Mouse (Mus musculus) liver, postnatal 0 days (tissue): ENCODE results near the gene Atcay. TPM values are rescaled to one million over a fixed set of nuclear protein-coding genes. Genes with fewer than 3 reads are reported as not detected.
A peak's percentile ranks its signal among the peaks of the same experiment; 100 is the strongest.

Source experiments
- ATAC-seq: fragments of 200-750 bp; cut with Nextera tagmentation; 2 replicates; pipeline ENCODE4 v1.8.0; 2017; ENCODE audit warnings: mild to moderate bottlenecking, moderate library complexity
- DNase-seq: peaks from one replicate; pipeline ENCODE4 v3.0.0-alpha.2; 2016
- H3K27ac ChIP-seq: fragments of 300-500 bp; sonication (generic); 2 replicates; pipeline ENCODE4 v1.5.1; 2014; ENCODE audit warnings: antibody characterized with exemption, moderate library complexity, mild to moderate bottlenecking, low read depth
- H3K27me3 ChIP-seq: fragments of 300-500 bp; sonication (generic); 2 replicates; pipeline ENCODE4 v1.6.1; 2014; ENCODE audit warnings: low read length, control low read depth, mixed read lengths; ENCODE audit not compliant: insufficient read depth
- H3K36me3 ChIP-seq: fragments of 300-500 bp; sonication (generic); replicated peaks from 2 replicates; pipeline ENCODE4 v1.6.1; 2014; ENCODE audit warnings: mild to moderate bottlenecking, control low read depth, low read length, moderate library complexity, mixed read lengths; ENCODE audit not compliant: insufficient read depth
- H3K4me1 ChIP-seq: fragments of 300-500 bp; sonication (generic); 2 replicates; pipeline ENCODE4 v1.6.1; 2014; ENCODE audit warnings: antibody characterized with exemption, mild to moderate bottlenecking, control low read depth; ENCODE audit not compliant: insufficient read depth
- H3K4me2 ChIP-seq: fragments of 300-500 bp; sonication (generic); 2 replicates; pipeline ENCODE4 v1.6.1; 2014; ENCODE audit warnings: low read depth, mild to moderate bottlenecking, low read length, moderate library complexity, mixed read lengths
- H3K4me3 ChIP-seq: fragments of 300-500 bp; sonication (generic); 2 replicates; pipeline ENCODE4 v1.5.1; 2014; ENCODE audit warnings: low read depth, low read length
- H3K9ac ChIP-seq: fragments of 300-500 bp; sonication (generic); replicated peaks from 2 replicates; pipeline ENCODE4 v1.6.1; 2014; ENCODE audit warnings: mild to moderate bottlenecking, moderate library complexity
- H3K9me3 ChIP-seq: fragments of 300-500 bp; sonication (generic); 2 replicates; pipeline ENCODE4 v1.6.1; 2016; ENCODE audit warnings: mild to moderate bottlenecking, control low read depth, low read length, mixed read lengths
- CTCF ChIP-seq: sonication (generic); IDR thresholded peaks from 2 replicates; pipeline ENCODE4 v1.5.1; 2016; ENCODE audit warnings: antibody characterized with exemption, low read depth
- EP300 ChIP-seq: IDR thresholded peaks from 2 replicates; pipeline ENCODE4 v1.6.1; 2016; ENCODE audit warnings: antibody characterized with exemption, low read depth, mild to moderate bottlenecking
- WGBS: fragments of 180-500 bp; shearing (Covaris S2); extraction: QIAGEN DNeasy Blood & Tissue Kit; methylation state at CpG from one replicate; pipeline ENCODE4 v1.1.7; 2014; ENCODE audit not compliant: insufficient replicate concordance; 5-methylcytosine and 5-hydroxymethylcytosine counted together
- polyA plus RNA-seq: library from polyadenylated mRNA; unstranded; fragments of >200 nt; fragmentation: Nextera tagmentation; extraction: Ambion mirVana; gene quantifications from 2 replicates; pipeline ENCODE4 v1.2.1, GENCODE M21; 2015

The Atcay gene
- polyA plus RNA-seq, 1 experiment from 2014 or later: not detected

- Histone ChIP-seq H3K4me1 (peaks cover 14% of the 10 kb centered on the region), H3K27ac (no peak overlapping the region), H3K9ac (no peak overlapping the region), H3K9me3 (no peaks in the 10 kb centered on the region), H3K27me3 (peaks cover 18% of the 10 kb centered on the region), H3K4me2 (no peak overlapping the region), H3K36me3 (no peaks in the 10 kb centered on the region), H3K4me3 (no peak overlapping the region)
- 85% methylated on average over 6 of the region's 6 CpGs for WGBS
- DNase-seq: no peak
- ATAC-seq: no peak
- no peak for TF ChIP-seq CTCF
- TF ChIP-seq EP300: no peak
These were observed 14.5 kb upstream of the Atcay start for GRCm38 (mm10) chr10:81245166-81245565.

DNA sequence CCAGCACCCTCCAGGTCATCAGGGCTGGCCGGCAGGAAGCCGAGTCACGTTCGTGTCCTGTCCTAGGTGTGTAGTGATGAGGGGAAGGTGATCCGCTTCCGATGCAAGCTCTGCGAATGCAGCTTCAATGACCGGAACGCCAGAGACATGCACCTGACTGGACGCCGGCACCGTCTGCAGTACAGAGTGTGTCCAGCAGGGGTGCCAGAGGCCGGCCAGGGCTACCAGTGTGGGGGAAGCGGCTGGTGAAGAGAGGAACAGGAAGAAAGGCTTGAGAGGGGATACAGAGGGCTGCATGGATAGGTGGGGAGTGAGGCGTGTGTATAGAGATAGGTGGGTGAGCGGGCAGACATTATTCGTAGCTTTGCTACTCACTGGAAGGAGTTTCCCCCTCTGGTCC is 14.0 kb upstream of the Atcay start:
- Histone ChIP-seq H3K4me2 (no peak overlapping the region), H3K27me3 (peaks cover 24% of the 10 kb centered on the region), H3K27ac (no peak overlapping the region), H3K4me1 (peaks cover 9% of the 10 kb centered on the region), H3K36me3 (no peaks in the 10 kb centered on the region), H3K4me3 (no peak overlapping the region), H3K9me3 (no peaks in the 10 kb centered on the region), H3K9ac (no peak overlapping the region)
- ATAC-seq: peak; percentile 55
- DNase-seq: peak; percentile 89
- WGBS: 9% methylated on average over 17 of the region's 17 CpGs
- no peak for TF ChIP-seq EP300
- peak; percentile 98 for TF ChIP-seq CTCF

DNA sequence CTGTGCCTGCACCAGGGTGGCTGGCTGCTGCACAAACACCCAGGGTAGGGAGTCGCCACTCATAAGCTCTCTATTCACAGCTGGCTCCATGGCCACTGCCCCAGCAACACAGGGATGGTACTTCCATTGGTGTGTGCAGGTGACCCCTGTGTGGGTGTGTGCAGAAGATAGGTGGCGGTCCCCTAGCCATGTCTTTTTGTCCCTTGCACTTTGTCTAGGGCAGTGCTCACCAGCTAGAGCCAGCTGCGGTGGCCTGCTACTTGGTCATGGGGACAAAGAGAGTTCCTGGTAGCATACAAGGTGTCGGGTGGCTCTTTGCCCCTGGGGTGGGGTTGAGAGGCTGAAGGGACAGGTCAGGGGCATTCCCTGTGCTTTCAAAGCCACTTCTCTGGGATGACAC is 13.5 kb upstream of the Atcay start:
- TF ChIP-seq CTCF (no peak), EP300 (no peak)

GRCm38 (mm10) chr10:81242021-81242420 is 11.4 kb upstream of the Atcay start:
- ATAC-seq (no peak), DNase-seq (no peak)
- no peak for TF ChIP-seq CTCF
- no peak for TF ChIP-seq EP300
- H3K4me3 ChIP-seq: no peak overlapping the region
- no peaks in the 10 kb centered on the region for H3K9me3 ChIP-seq
- H3K27me3 ChIP-seq: peaks cover 30% of the 10 kb centered on the region
- no peak overlapping the region for H3K4me2 ChIP-seq
- H3K4me1 ChIP-seq: peaks cover 2% of the 10 kb centered on the region; the same call in 1 of the 2 replicates
- H3K36me3 ChIP-seq: no peaks in the 10 kb centered on the region
- no peak overlapping the region for H3K27ac ChIP-seq
- no peak overlapping the region for H3K9ac ChIP-seq
- 88% methylated on average over 16 of the region's 16 CpGs for WGBS

More for the DNA sequence above, 13.5 kb upstream of the Atcay start:
- H3K36me3 ChIP-seq: no peaks in the 10 kb centered on the region
- H3K9me3 ChIP-seq: no peaks in the 10 kb centered on the region
- peaks cover 7% of the 10 kb centered on the region; the same call in 1 of the 2 replicates for H3K4me1 ChIP-seq
- no peak overlapping the region for H3K27ac ChIP-seq
- 72% methylated on average over 4 of the region's 4 CpGs for WGBS
- H3K9ac ChIP-seq: no peak overlapping the region
- DNase-seq (no peak), ATAC-seq (no peak)
- peaks cover 28% of the 10 kb centered on the region for H3K27me3 ChIP-seq
- no peak overlapping the region for H3K4me2 ChIP-seq
- no peak overlapping the region for H3K4me3 ChIP-seq

DNA sequence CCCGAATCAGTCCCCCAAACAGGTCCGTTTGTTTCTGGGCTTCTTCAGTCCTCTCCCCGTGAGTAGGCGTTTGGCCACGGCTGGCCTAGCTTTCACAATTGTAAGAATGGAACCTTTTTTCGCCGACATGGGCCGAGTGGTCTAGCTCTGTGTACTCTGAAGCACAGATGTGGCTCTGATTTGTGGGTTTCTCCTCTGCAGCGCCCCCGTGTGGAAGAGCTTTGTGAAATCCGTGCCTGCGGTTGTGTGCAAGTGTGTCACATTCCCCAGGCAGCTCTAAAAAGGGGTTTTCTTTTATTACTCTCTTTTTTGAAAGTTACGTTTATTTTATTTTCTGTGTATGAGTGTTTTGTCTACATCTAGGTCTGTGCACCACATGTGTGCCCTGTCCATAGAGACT is 10.2 kb upstream of the Atcay start:
- Histone ChIP-seq H3K36me3 (no peaks in the 10 kb centered on the region), H3K4me3 (no peak overlapping the region), H3K27ac (no peak overlapping the region), H3K4me2 (no peak overlapping the region), H3K27me3 (peaks cover 30% of the 10 kb centered on the region), H3K9me3 (no peaks in the 10 kb centered on the region), H3K4me1 (peaks cover 2% of the 10 kb centered on the region; the same call in 1 of the 2 replicates), H3K9ac (no peak overlapping the region)
- TF ChIP-seq CTCF (peak; percentile 69), EP300 (no peak)
- DNase-seq: peak; percentile 77
- no peak for ATAC-seq
- 21% methylated on average over 13 of the region's 13 CpGs for WGBS

- H3K9ac ChIP-seq: no peak overlapping the region
- no peak overlapping the region for H3K27ac ChIP-seq
- WGBS: 81% methylated on average over 2 of the region's 2 CpGs
- peaks cover 5% of the 10 kb centered on the region; the same call in 1 of the 2 replicates for H3K4me1 ChIP-seq
- TF ChIP-seq CTCF (no peak), EP300 (no peak)
- DNase-seq: no peak
- H3K4me3 ChIP-seq: no peak overlapping the region
- peaks cover 25% of the 10 kb centered on the region for H3K27me3 ChIP-seq
- H3K9me3 ChIP-seq: no peaks in the 10 kb centered on the region
- no peak overlapping the region for H3K4me2 ChIP-seq
- ATAC-seq: no peak
- H3K36me3 ChIP-seq: no peaks in the 10 kb centered on the region
These were observed 8.0 kb upstream of the Atcay start for GRCm38 (mm10) chr10:81238618-81239017.
